Mouse (Mus musculus) lung, embryonic 14.5 days (tissue): ENCODE data around the gene Lad1. TPM values are rescaled to one million over a fixed set of nuclear protein-coding genes. Genes with fewer than 3 reads are reported as not detected.
A peak's percentile ranks its signal among the peaks of the same experiment; 100 is the strongest.

Experiments used
- ATAC-seq: fragments of 200-750 bp; cut with Nextera tagmentation; 2 replicates; pipeline ENCODE4 v1.8.0; 2017; ENCODE audit warnings: mild to moderate bottlenecking, moderate TSS enrichment, moderate library complexity; ENCODE audit not compliant: insufficient read depth
- DNase-seq: peaks from one replicate; pipeline ENCODE4 v3.0.0-alpha.2; 2015
- H3K27ac ChIP-seq: fragments of 300-500 bp; sonication (generic); 2 replicates; pipeline ENCODE4 v1.5.1; 2014; ENCODE audit warnings: low read depth, mild to moderate bottlenecking, moderate library complexity
- H3K27me3 ChIP-seq: fragments of 300-500 bp; sonication (generic); 2 replicates; pipeline ENCODE4 v1.6.1; 2014; ENCODE audit warnings: low read length, control low read depth; ENCODE audit not compliant: insufficient read depth
- H3K36me3 ChIP-seq: fragments of 300-500 bp; sonication (generic); 2 replicates; pipeline ENCODE4 v1.6.1; 2014; ENCODE audit warnings: control low read depth; ENCODE audit not compliant: insufficient read depth
- H3K4me1 ChIP-seq: fragments of 300-500 bp; sonication (generic); 2 replicates; pipeline ENCODE4 v1.6.1; 2014; ENCODE audit warnings: antibody characterized with exemption, control low read depth; ENCODE audit not compliant: insufficient read depth
- H3K4me2 ChIP-seq: fragments of 300-500 bp; sonication (generic); 2 replicates; pipeline ENCODE4 v1.6.1; 2014; ENCODE audit warnings: mild to moderate bottlenecking
- H3K4me3 ChIP-seq: fragments of 300-500 bp; sonication (generic); 2 replicates; pipeline ENCODE4 v1.5.1; 2014; ENCODE audit warnings: low read depth, low read length
- H3K9ac ChIP-seq: fragments of 300-500 bp; sonication (generic); 2 replicates; pipeline ENCODE4 v1.6.1; 2014
- H3K9me3 ChIP-seq: fragments of 300-500 bp; sonication (generic); 2 replicates; pipeline ENCODE4 v1.6.1; 2016; ENCODE audit warnings: low read depth, low read length, control low read depth
- CTCF ChIP-seq: IDR thresholded peaks from 2 replicates; pipeline ENCODE4 v1.5.1; 2016; ENCODE audit warnings: antibody characterized with exemption, low read depth
- WGBS: fragments of 180-500 bp; shearing (Covaris S2); extraction: QIAGEN DNeasy Blood & Tissue Kit; methylation state at CpG from one replicate; pipeline ENCODE4 v1.1.7; 2014; 5-methylcytosine and 5-hydroxymethylcytosine counted together
- polyA plus RNA-seq: library from polyadenylated mRNA; unstranded; fragments of >200 nt; fragmentation: Nextera tagmentation; extraction: Ambion mirVana; gene quantifications from 2 replicates; pipeline ENCODE4 v1.2.1, GENCODE M21; 2014

The Lad1 gene
- polyA plus RNA-seq, 1 experiment from 2014 or later, result 14.4 TPM

- Histone ChIP-seq H3K9ac (peak overlapping the region; percentile 27), H3K4me1 (peaks cover 17% of the 10 kb centered on the region), H3K9me3 (no peaks in the 10 kb centered on the region), H3K4me3 (peak overlapping the region; percentile 22), H3K36me3 (no peaks in the 10 kb centered on the region), H3K27ac (peak overlapping the region; percentile 63; the same call in 1 of the 2 replicates), H3K4me2 (peak overlapping the region; percentile 59), H3K27me3 (no peaks in the 10 kb centered on the region)
- DNase-seq (peak; percentile 58), ATAC-seq (peak; percentile 58)
- WGBS, result 12% methylated on average over 27 of the region's 27 CpGs
- no peak for TF ChIP-seq CTCF
Measured at GRCm38 (mm10) chr1:135793370-135794215, 24.8 kb upstream of the Lad1 start.

- no peaks in the 10 kb centered on the region for H3K9me3 ChIP-seq
- peak; percentile 29; the same call in 1 of the 2 replicates for ATAC-seq
- DNase-seq, result peak; percentile 61
- H3K27ac ChIP-seq, result peak overlapping the region; percentile 63; the same call in 1 of the 2 replicates
- H3K4me2 ChIP-seq, result peak overlapping the region; percentile 59
- peak overlapping the region; percentile 27; the same call in 1 of the 2 replicates for H3K9ac ChIP-seq
- H3K27me3 ChIP-seq, result no peaks in the 10 kb centered on the region
- no peak for TF ChIP-seq CTCF
- H3K4me1 ChIP-seq, result peaks cover 17% of the 10 kb centered on the region
- H3K4me3 ChIP-seq, result peak overlapping the region; percentile 22; the same call in 1 of the 2 replicates
- 15% methylated on average over 20 of the region's 20 CpGs for WGBS
- H3K36me3 ChIP-seq, result no peaks in the 10 kb centered on the region
Measured at GRCm38 (mm10) chr1:135794216-135795134, 23.9 kb upstream of the Lad1 start.

GRCm38 (mm10) chr1:135798492-135798891 is 19.9 kb upstream of the Lad1 start:
- Histone ChIP-seq H3K9ac (no peak overlapping the region), H3K4me2 (no peak overlapping the region), H3K27ac (peak overlapping the region; percentile 13; the same call in 1 of the 2 replicates), H3K4me1 (peaks cover 31% of the 10 kb centered on the region), H3K36me3 (no peaks in the 10 kb centered on the region), H3K27me3 (no peaks in the 10 kb centered on the region), H3K4me3 (no peak overlapping the region), H3K9me3 (no peaks in the 10 kb centered on the region)
- TF ChIP-seq CTCF, result no peak
- WGBS, result 74% methylated on average over 1 of the region's 1 CpGs
- DNase-seq, result no peak
- ATAC-seq, result no peak

GRCm38 (mm10) chr1:135799109-135799627 is 19.2 kb upstream of the Lad1 start:
- TF ChIP-seq CTCF, result no peak
- H3K4me2 ChIP-seq, result no peak overlapping the region
- DNase-seq, result no peak
- no peak overlapping the region for H3K9ac ChIP-seq
- H3K4me1 ChIP-seq, result peaks cover 27% of the 10 kb centered on the region
- ATAC-seq, result no peak
- H3K27ac ChIP-seq, result peak overlapping the region; percentile 80; the same call in 1 of the 2 replicates
- H3K4me3 ChIP-seq, result peak overlapping the region; percentile 3; the same call in 1 of the 2 replicates
- H3K27me3 ChIP-seq, result no peaks in the 10 kb centered on the region
- H3K36me3 ChIP-seq, result no peaks in the 10 kb centered on the region
- no peaks in the 10 kb centered on the region for H3K9me3 ChIP-seq
- WGBS, result 33% methylated on average over 8 of the region's 8 CpGs

GRCm38 (mm10) chr1:135800192-135800950 is 18.0 kb upstream of the Lad1 start:
- 25% methylated on average over 8 of the region's 8 CpGs for WGBS
- TF ChIP-seq CTCF, result no peak
- no peaks in the 10 kb centered on the region for H3K36me3 ChIP-seq
- H3K27me3 ChIP-seq, result no peaks in the 10 kb centered on the region
- DNase-seq, result peak; percentile 83
- H3K9ac ChIP-seq, result peak overlapping the region; percentile 20; the same call in 1 of the 2 replicates
- peak; percentile 84 for ATAC-seq
- peak overlapping the region; percentile 80 for H3K27ac ChIP-seq
- no peaks in the 10 kb centered on the region for H3K9me3 ChIP-seq
- H3K4me3 ChIP-seq, result peak overlapping the region; percentile 3; the same call in 1 of the 2 replicates
- peaks cover 19% of the 10 kb centered on the region for H3K4me1 ChIP-seq
- H3K4me2 ChIP-seq, result peak overlapping the region; percentile 36; the same call in 1 of the 2 replicates

GRCm38 (mm10) chr1:135807546-135807945 is 10.9 kb upstream of the Lad1 start:
- Histone ChIP-seq H3K27me3 (no peaks in the 10 kb centered on the region), H3K4me3 (no peak overlapping the region), H3K9me3 (no peaks in the 10 kb centered on the region), H3K27ac (no peak overlapping the region), H3K36me3 (no peaks in the 10 kb centered on the region), H3K4me2 (no peak overlapping the region), H3K4me1 (no peaks in the 10 kb centered on the region), H3K9ac (no peak overlapping the region)
- DNase-seq (no peak), ATAC-seq (no peak)
- WGBS, result 26% methylated on average over 10 of the region's 10 CpGs
- no peak for TF ChIP-seq CTCF
